8 mouse cellular contexts compared by ENCODE assay signal in genomic region chr7:128238991-128239390, GRCm38 (mm10). TPM values are rescaled to one million over a fixed set of nuclear protein-coding genes. Genes with fewer than 3 reads are reported as not detected.
DNase-seq lines count a peak whose midpoint lies in the region; ATAC-seq lines count a peak whose summit lies in the region.

No protein-coding gene starts in this region.

- H3K9ac ChIP-seq in hindbrain, embryonic 14.5 days, result peak overlapping the region; percentile 46; the same call in 1 of the 2 replicates
- H3K9ac ChIP-seq in liver, embryonic 11.5 days (ENCODE audit: low read depth, low read length), result peak overlapping the region; percentile 63

- H3K27me3 ChIP-seq in megakaryocyte, embryonic 14.5 days (replicated peaks), result no peaks in the 10 kb centered on the region
- H3K27me3 ChIP-seq in hindbrain, embryonic 14.5 days (ENCODE audit: control insufficient read depth, insufficient read depth, low read length), result no peaks in the 10 kb centered on the region
- H3K27me3 ChIP-seq in liver, embryonic 11.5 days (replicated peaks; ENCODE audit: control insufficient read depth, insufficient read depth, low read length), result no peaks in the 10 kb centered on the region

- DNase-seq in embryo, embryonic 11.5 days (ENCODE audit: low read depth, low spot score), result peak; percentile 26
- DNase-seq in hindbrain, embryonic 14.5 days (ENCODE audit: low spot score), result peak; percentile 47
- no peak for DNase-seq in liver, embryonic 11.5 days (ENCODE audit: low spot score)
- peak; percentile 35 to 52 for DNase-seq in natural killer cell, adult 2 months (ENCODE audit: low spot score in 2 of 2)
- DNase-seq in layer of hippocampus, postnatal 10 days (ENCODE audit: low spot score in 2 of 2), result no peak
- DNase-seq in ovary, postnatal 10 days (ENCODE audit: low spot score), result no peak

- peaks cover 52% of the 10 kb centered on the region for H3K4me1 ChIP-seq in megakaryocyte, embryonic 14.5 days
- H3K4me1 ChIP-seq in hindbrain, embryonic 14.5 days (replicated peaks; ENCODE audit: control insufficient read depth, insufficient read depth, low read length), result peaks cover 16% of the 10 kb centered on the region; the same call in 1 of the 2 replicates
- H3K4me1 ChIP-seq in liver, embryonic 11.5 days (replicated peaks; ENCODE audit: control insufficient read depth, insufficient read depth, low read length), result peaks cover 11% of the 10 kb centered on the region

- H3K4me2 ChIP-seq in hindbrain, embryonic 14.5 days (replicated peaks), result peak overlapping the region; percentile 66
- peak overlapping the region; percentile 87 for H3K4me2 ChIP-seq in liver, embryonic 11.5 days

- peaks cover 54% of the 10 kb centered on the region for H3K36me3 ChIP-seq in megakaryocyte, embryonic 14.5 days (replicated peaks; ENCODE audit: low read length)
- H3K36me3 ChIP-seq in hindbrain, embryonic 14.5 days (replicated peaks; ENCODE audit: control insufficient read depth, insufficient read depth), result peaks cover 42% of the 10 kb centered on the region
- H3K36me3 ChIP-seq in liver, embryonic 11.5 days (ENCODE audit: control insufficient read depth, insufficient read depth, low read length), result peaks cover 30% of the 10 kb centered on the region

- H3K4me3 ChIP-seq in megakaryocyte, embryonic 14.5 days (replicated peaks), result peak overlapping the region; percentile 96
- H3K4me3 ChIP-seq in hindbrain, embryonic 14.5 days (replicated peaks; ENCODE audit: low read length), result peak overlapping the region; percentile 52
- peak overlapping the region; percentile 82 for H3K4me3 ChIP-seq in liver, embryonic 11.5 days (ENCODE audit: low read depth, low read length)

- H3K9me3 ChIP-seq in megakaryocyte, embryonic 14.5 days, result no peaks in the 10 kb centered on the region
- no peaks in the 10 kb centered on the region for H3K9me3 ChIP-seq in hindbrain, embryonic 14.5 days (ENCODE audit: control insufficient read depth, low read length)
- no peaks in the 10 kb centered on the region for H3K9me3 ChIP-seq in liver, embryonic 11.5 days (ENCODE audit: control insufficient read depth, low read length)

- 31% methylated on average over 4 of the region's 4 CpGs for WGBS in hindbrain, embryonic 14.5 days
- WGBS in liver, embryonic 11.5 days, result 29% methylated on average over 4 of the region's 4 CpGs

- H3K27ac ChIP-seq in hindbrain, embryonic 14.5 days, result no peak overlapping the region
- H3K27ac ChIP-seq in liver, embryonic 11.5 days (ENCODE audit: low read depth, low read length), result peak overlapping the region; percentile 100

- no peak for ATAC-seq in megakaryocyte, adult 5-6 weeks (ENCODE audit: poor library complexity, severe bottlenecking)
- ATAC-seq in hindbrain, embryonic 14.5 days (ENCODE audit: low FRiP score), result no peak
- ATAC-seq in liver, embryonic 11.5 days (replicated peaks; ENCODE audit: low FRiP score), result no peak

RNA-seq across cellular contexts. Expression of gene 9130023H24Rik, which starts 1.2 kb away (rescaled TPM):
- polyA plus RNA-seq in megakaryocyte, embryonic 14.5 days (2012; ENCODE audit: insufficient read depth, low replicate concordance), result 0.97 and 1.2 TPM in 2 replicates
- 4.4 and 5.1 TPM in 2 replicates for total RNA-seq in megakaryocyte, adult 5-6 weeks (2015)
- total RNA-seq in megakaryocyte, adult 5-6 weeks (2017), result 4.3 and 5.3 TPM in 2 replicates
- 7.4 and 8.7 TPM in 2 replicates for polyA plus RNA-seq in hindbrain, embryonic 14.5 days (2014; fragmentation: Nextera tagmentation; extraction: Ambion mirVana)
- 3.8 and 4.5 TPM in 2 replicates for polyA plus RNA-seq in liver, embryonic 11.5 days (2014; fragmentation: Nextera tagmentation; extraction: Ambion mirVana)
- 1 to 10 TPM; 3.7 to 4.3 TPM for total RNA-seq in layer of hippocampus, postnatal 10 days (2021)

RNA-seq across cellular contexts. Expression of gene Armc5, which starts 1.8 kb away (rescaled TPM):
- polyA plus RNA-seq in megakaryocyte, embryonic 14.5 days (2012; ENCODE audit: insufficient read depth, low replicate concordance), result 23.8 and 36.6 TPM in 2 replicates
- total RNA-seq in megakaryocyte, adult 5-6 weeks (2015), result 3.1 and 3.9 TPM in 2 replicates
- total RNA-seq in megakaryocyte, adult 5-6 weeks (2017), result 7.0 TPM in 2 replicates
- 9.1 and 10.7 TPM in 2 replicates for polyA plus RNA-seq in hindbrain, embryonic 14.5 days (2014; fragmentation: Nextera tagmentation; extraction: Ambion mirVana)
- 15.1 and 15.8 TPM in 2 replicates for polyA plus RNA-seq in liver, embryonic 11.5 days (2014; fragmentation: Nextera tagmentation; extraction: Ambion mirVana)
- total RNA-seq in layer of hippocampus, postnatal 10 days (2021), result 10 to 100 TPM; 11.4 to 11.8 TPM

RNA-seq across cellular contexts. Expression of gene Tgfb1i1, which starts 7.6 kb away (rescaled TPM):
- 12.9 TPM in 2 replicates for polyA plus RNA-seq in megakaryocyte, embryonic 14.5 days (2012; ENCODE audit: insufficient read depth, low replicate concordance)
- total RNA-seq in megakaryocyte, adult 5-6 weeks (2015), result 1.1 TPM in 1 of 2 replicates, not detected in the other
- total RNA-seq in megakaryocyte, adult 5-6 weeks (2017), result 0.07 TPM in 1 of 2 replicates, not detected in the other
- 23.5 and 27.8 TPM in 2 replicates for polyA plus RNA-seq in hindbrain, embryonic 14.5 days (2014; fragmentation: Nextera tagmentation; extraction: Ambion mirVana)
- 35.3 and 38.2 TPM in 2 replicates for polyA plus RNA-seq in liver, embryonic 11.5 days (2014; fragmentation: Nextera tagmentation; extraction: Ambion mirVana)
- 10 to 100 TPM; 27.2 to 28.1 TPM for total RNA-seq in layer of hippocampus, postnatal 10 days (2021)

RNA-seq across cellular contexts. Expression of gene Slc5a2, which starts 26.5 kb away (rescaled TPM):
- polyA plus RNA-seq in megakaryocyte, embryonic 14.5 days (2012; ENCODE audit: insufficient read depth, low replicate concordance), result not detected in 2 replicates
- total RNA-seq in megakaryocyte, adult 5-6 weeks (2015), result 0.68 TPM in 1 of 2 replicates, not detected in the other
- not detected in 2 replicates for total RNA-seq in megakaryocyte, adult 5-6 weeks (2017)
- polyA plus RNA-seq in hindbrain, embryonic 14.5 days (2014; fragmentation: Nextera tagmentation; extraction: Ambion mirVana), result 0.23 TPM in 1 of 2 replicates, not detected in the other
- 2.1 and 3.0 TPM in 2 replicates for polyA plus RNA-seq in liver, embryonic 11.5 days (2014; fragmentation: Nextera tagmentation; extraction: Ambion mirVana)
- total RNA-seq in layer of hippocampus, postnatal 10 days (2021), result not detected

RNA-seq across cellular contexts. Expression of gene Cox6a2, which starts 32.8 kb away (rescaled TPM):
- polyA plus RNA-seq in megakaryocyte, embryonic 14.5 days (2012; ENCODE audit: insufficient read depth, low replicate concordance), result 7.2 TPM in 1 of 2 replicates, not detected in the other
- 1.3 and 6.9 TPM in 2 replicates for total RNA-seq in megakaryocyte, adult 5-6 weeks (2015)
- total RNA-seq in megakaryocyte, adult 5-6 weeks (2017), result 2.9 and 5.4 TPM in 2 replicates
- not detected in 2 replicates for polyA plus RNA-seq in hindbrain, embryonic 14.5 days (2014; fragmentation: Nextera tagmentation; extraction: Ambion mirVana)
- 2.3 and 6.3 TPM in 2 replicates for polyA plus RNA-seq in liver, embryonic 11.5 days (2014; fragmentation: Nextera tagmentation; extraction: Ambion mirVana)
- 1 to 10 TPM; 4.3 to 4.8 TPM for total RNA-seq in layer of hippocampus, postnatal 10 days (2021)

Comparison
In these comparisons a context has a peak if more than half of its experiments do, and no peak if none do; other contexts are left out.
1. DNase-seq: peak in embryo, embryonic 11.5 days (single experiment), hindbrain, embryonic 14.5 days (single experiment) and natural killer cell, adult 2 months (2 of 2); none in liver, embryonic 11.5 days (single experiment), layer of hippocampus, postnatal 10 days (0 of 2) and ovary, postnatal 10 days (single experiment).
2. Peak in every context shown above with its lines, with median percentiles within 50 percentile points of each other: H3K4me3 ChIP-seq.